Mouse (Mus musculus): ENCODE measurements at regions not wholly inside any gene's neighbourhood (a gene's known extent, or its start where the extent isn't known, plus 50 kb on each side); places are given as distances from the start of the nearest gene placed in this dataset.
A peak's percentile ranks its signal among the peaks of the same experiment; 100 is the strongest.
"Not testable (repeated sequence)": the region's sequence is repeated elsewhere in the genome, so short reads cannot be mapped to it uniquely, and the experiment has no call there.

DNA sequence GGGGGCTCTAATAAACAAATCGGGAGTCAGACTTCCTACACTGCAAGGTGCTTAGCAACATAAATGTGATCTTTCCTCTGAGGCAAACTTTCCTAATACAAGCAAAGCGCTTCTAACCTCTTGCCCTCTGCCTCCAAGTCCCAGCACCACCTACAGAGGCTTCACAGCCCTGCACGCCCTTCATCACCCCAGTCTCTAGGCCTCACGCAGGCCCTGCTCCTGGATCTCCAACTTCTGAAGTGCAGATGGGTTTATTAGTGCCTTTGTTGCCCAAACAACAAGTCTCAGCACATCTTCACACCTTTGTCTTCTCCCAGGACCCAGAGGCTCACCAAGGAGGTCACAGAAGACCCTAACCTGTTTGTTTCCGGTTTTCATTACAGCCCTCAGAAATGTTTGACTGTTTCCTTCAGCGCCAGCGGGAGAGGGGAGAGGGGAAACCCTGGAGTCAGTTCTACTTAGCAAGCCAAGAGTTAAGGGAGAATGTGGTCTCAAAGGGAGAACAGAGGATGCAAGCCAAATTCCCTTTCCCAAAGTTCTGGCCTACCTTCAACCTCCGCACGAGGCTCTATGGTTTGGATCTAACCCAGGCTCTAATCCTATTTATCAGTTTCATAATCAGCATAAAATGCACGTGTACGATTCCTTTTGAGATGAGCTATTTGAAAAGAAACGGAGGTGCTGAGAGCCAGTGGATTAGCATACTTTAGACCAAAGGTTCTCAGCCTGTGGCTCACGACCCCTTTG lies 244.9 kb upstream of the Smim15 start:
- no peaks in the 10 kb centered on the region for H3K27me3 ChIP-seq (replicated peaks; ENCODE audit: low read depth, poor library complexity, severe bottlenecking)
- peaks cover 2% of the 10 kb centered on the region for H3K36me3 ChIP-seq (replicated peaks)
- peak overlapping the region; percentile 44; the same call in 1 of the 2 replicates for H3K27ac ChIP-seq (replicated peaks)
- peak overlapping the region; percentile 4; the same call in 1 of the 2 replicates for H3K4me3 ChIP-seq
- DNase-seq (ENCODE audit: low spot score) = peak; percentile 37
- 16% methylated on average over 13 of the region's 13 CpGs for WGBS
- no peaks in the 10 kb centered on the region for H3K9me3 ChIP-seq
- peaks cover 66% of the 10 kb centered on the region for H3K4me1 ChIP-seq

DNA sequence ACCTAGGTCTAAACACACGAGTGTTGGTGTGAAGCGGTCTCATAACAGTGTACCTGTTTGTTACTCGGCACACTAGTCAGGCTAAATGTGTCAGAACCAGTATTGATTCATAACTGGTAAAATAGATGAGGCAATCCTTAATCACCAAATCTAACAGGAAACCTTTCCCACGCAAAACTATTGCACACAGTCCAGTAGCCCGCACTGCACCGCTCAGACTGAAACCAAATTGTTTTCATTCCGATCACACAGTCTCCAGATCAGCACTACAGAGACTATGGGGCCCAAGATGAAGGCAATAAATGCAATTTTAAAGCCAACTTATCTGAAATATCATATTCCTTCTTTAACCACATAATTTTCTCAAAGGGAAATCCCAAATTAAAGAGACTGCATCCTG lies 246.1 kb upstream of the Smim15 start:
- 72% methylated on average over 7 of the region's 7 CpGs for WGBS
- Histone ChIP-seq H3K36me3 (replicated peaks) (no peaks in the 10 kb centered on the region), H3K27ac (replicated peaks) (no peak overlapping the region), H3K27me3 (replicated peaks; ENCODE audit: low read depth, poor library complexity, severe bottlenecking) (no peaks in the 10 kb centered on the region), H3K4me3 (no peak overlapping the region), H3K9me3 (no peaks in the 10 kb centered on the region), H3K4me1 (peaks cover 78% of the 10 kb centered on the region)
- DNase-seq (ENCODE audit: low spot score) = no peak

DNA sequence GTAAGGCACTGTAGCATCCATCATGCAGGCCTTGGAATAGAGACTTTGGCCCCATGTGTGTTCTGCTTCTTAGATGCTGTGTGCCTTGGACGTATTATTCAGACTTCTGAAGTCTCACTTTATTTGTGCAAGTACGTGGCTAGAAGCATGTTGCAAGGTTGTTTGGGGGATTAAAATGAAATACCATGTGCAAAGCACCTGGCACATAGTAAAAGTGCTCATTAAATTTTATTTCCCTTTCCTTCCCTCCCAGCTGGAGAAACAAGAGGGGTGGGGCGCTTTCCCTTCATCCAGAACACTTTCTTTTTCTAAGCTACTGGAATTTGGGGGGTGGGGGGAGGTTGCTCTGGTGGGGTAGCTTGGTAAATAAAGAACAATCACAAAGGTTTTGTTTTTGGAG lies 248.7 kb upstream of the Smim15 start:
- H3K27me3 ChIP-seq (replicated peaks; ENCODE audit: low read depth, poor library complexity, severe bottlenecking) = no peaks in the 10 kb centered on the region
- DNase-seq (ENCODE audit: low spot score) = no peak
- 87% methylated on average over 3 of the region's 3 CpGs for WGBS
- H3K4me3 ChIP-seq = no peak overlapping the region
- peaks cover 74% of the 10 kb centered on the region for H3K4me1 ChIP-seq
- no peaks in the 10 kb centered on the region for H3K36me3 ChIP-seq (replicated peaks)
- no peaks in the 10 kb centered on the region for H3K9me3 ChIP-seq
- no peak overlapping the region for H3K27ac ChIP-seq (replicated peaks)

DNA sequence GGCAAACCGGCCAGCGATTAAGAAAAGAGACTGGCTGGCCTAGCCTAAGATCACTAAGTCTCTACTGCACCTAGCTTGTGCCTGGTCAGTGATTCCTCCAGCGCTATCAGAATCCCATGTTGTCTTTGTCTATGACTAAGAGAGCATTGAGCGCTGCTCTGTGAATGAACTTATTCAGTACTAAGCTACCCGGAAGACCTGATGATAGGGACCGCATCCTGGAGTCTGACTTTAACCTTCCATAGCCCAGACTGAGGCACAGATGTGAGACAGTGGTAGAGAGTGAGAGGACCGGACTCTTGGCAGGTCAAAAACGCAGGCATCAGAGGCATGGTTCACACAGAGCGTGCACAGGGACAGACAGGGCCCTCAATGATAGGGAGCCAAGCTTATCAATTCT lies 252.5 kb upstream of the Smim15 start:
- Histone ChIP-seq H3K27me3 (replicated peaks; ENCODE audit: low read depth, poor library complexity, severe bottlenecking) (no peaks in the 10 kb centered on the region), H3K36me3 (replicated peaks) (peaks cover 6% of the 10 kb centered on the region; the same call in 1 of the 2 replicates), H3K9me3 (no peaks in the 10 kb centered on the region), H3K27ac (replicated peaks) (no peak overlapping the region), H3K4me1 (peaks cover 41% of the 10 kb centered on the region), H3K4me3 (no peak overlapping the region)
- WGBS = 80% methylated on average over 9 of the region's 9 CpGs
- no peak for DNase-seq (ENCODE audit: low spot score)

DNA sequence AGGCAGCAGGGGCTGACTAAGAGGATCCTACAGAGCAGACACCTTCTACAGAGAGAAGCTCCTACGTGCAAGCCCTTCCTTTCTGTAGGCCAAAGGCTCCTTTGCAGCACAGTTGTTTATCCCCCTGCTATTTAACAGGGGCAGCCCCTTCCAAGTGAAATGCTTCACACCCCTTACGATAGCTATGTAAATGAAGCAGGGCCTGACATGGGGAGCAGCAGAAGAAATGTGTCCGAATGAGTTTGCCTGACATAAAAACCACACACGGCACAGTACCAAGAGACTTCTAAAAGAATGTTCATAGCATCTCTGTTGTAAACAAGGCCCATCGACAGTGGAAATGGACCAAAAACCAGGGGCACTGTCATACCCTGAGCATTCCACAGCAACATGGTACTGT lies 259.3 kb upstream of the Smim15 start:
- peaks cover 6% of the 10 kb centered on the region for H3K4me1 ChIP-seq
- H3K36me3 ChIP-seq (replicated peaks) = peaks cover 9% of the 10 kb centered on the region; the same call in 1 of the 2 replicates
- H3K27me3 ChIP-seq (replicated peaks; ENCODE audit: low read depth, poor library complexity, severe bottlenecking) = no peaks in the 10 kb centered on the region
- H3K4me3 ChIP-seq = no peak overlapping the region
- no peak for DNase-seq (ENCODE audit: low spot score)
- H3K9me3 ChIP-seq = no peaks in the 10 kb centered on the region
- WGBS = 84% methylated on average over 5 of the region's 5 CpGs
- H3K27ac ChIP-seq (replicated peaks) = no peak overlapping the region

DNA sequence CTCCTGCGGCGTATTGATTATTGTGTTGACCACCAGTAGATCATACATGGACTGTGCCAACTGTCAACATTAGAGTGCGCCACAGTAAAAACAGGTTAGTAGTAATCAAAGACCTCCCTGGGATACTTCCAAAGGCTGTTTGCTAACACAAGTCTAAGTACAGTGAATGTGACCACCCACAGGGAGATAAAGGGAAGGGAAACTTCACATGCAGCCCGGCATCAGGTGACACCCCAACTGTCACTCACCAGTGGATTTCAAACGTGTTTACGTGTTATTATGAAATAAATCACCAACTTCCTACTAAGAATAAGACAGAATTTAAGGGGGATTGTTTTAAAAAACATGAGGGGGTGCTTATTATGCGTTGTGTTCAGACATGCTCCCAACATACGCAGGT lies 262.5 kb upstream of the Smim15 start:
- Histone ChIP-seq H3K27ac (replicated peaks) (no peak overlapping the region), H3K36me3 (replicated peaks) (peaks cover 3% of the 10 kb centered on the region; the same call in 1 of the 2 replicates), H3K27me3 (replicated peaks; ENCODE audit: low read depth, poor library complexity, severe bottlenecking) (no peaks in the 10 kb centered on the region), H3K4me1 (peaks cover 4% of the 10 kb centered on the region), H3K9me3 (no peaks in the 10 kb centered on the region), H3K4me3 (no peak overlapping the region)
- WGBS = 92% methylated on average over 8 of the region's 8 CpGs
- DNase-seq (ENCODE audit: low spot score) = no peak

DNA sequence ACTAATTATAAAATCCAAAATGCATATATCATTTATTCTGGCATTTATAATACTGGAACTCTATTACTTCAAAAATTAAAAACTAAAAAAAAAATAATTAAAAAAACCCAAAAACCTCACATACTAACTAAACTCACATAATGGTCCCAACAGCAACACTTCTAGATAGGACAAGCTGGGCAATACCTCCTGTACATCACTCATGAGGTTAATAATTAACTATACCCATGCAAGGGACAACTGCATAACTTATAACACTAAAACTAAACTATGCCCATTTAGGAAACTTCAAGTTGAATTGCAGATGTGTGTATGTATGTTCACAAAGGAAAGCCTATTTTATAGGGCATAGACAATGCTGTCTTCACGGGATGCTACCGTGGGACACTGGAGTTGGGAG lies 263.0 kb upstream of the Smim15 start:
- no peak for DNase-seq (ENCODE audit: low spot score)
- peaks cover 4% of the 10 kb centered on the region for H3K4me1 ChIP-seq
- H3K27ac ChIP-seq (replicated peaks) = no peak overlapping the region
- 94% methylated on average over 2 of the region's 2 CpGs for WGBS
- H3K9me3 ChIP-seq = no peaks in the 10 kb centered on the region
- no peaks in the 10 kb centered on the region for H3K27me3 ChIP-seq (replicated peaks; ENCODE audit: low read depth, poor library complexity, severe bottlenecking)
- no peaks in the 10 kb centered on the region for H3K36me3 ChIP-seq (replicated peaks)
- H3K4me3 ChIP-seq = no peak overlapping the region

DNA sequence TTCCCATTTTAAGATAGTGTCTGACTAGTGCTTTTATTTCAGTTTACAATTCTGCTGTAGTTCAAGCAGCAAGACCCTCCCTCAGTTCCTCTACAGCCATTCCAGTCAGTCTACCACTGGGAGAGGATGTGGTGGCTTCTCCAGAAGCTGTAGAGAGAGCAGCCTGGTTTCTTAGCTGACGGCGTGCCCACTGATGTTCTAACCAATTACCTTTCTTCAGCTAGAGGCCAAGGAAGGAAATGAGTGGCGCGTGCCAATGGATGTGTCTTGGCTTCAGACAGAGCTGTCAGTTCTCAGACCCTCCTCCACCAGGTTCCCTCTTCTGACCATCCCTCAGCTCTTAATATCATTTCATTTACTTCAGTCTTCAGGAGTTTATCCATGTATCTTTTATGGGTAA lies 264.7 kb upstream of the Smim15 start:
- no peaks in the 10 kb centered on the region for H3K9me3 ChIP-seq
- H3K36me3 ChIP-seq (replicated peaks) = peaks cover 9% of the 10 kb centered on the region; the same call in 1 of the 2 replicates
- WGBS = 92% methylated on average over 4 of the region's 4 CpGs
- H3K4me3 ChIP-seq = no peak overlapping the region
- no peak for DNase-seq (ENCODE audit: low spot score)
- peaks cover 4% of the 10 kb centered on the region for H3K4me1 ChIP-seq
- no peaks in the 10 kb centered on the region for H3K27me3 ChIP-seq (replicated peaks; ENCODE audit: low read depth, poor library complexity, severe bottlenecking)
- no peak overlapping the region for H3K27ac ChIP-seq (replicated peaks)

DNA sequence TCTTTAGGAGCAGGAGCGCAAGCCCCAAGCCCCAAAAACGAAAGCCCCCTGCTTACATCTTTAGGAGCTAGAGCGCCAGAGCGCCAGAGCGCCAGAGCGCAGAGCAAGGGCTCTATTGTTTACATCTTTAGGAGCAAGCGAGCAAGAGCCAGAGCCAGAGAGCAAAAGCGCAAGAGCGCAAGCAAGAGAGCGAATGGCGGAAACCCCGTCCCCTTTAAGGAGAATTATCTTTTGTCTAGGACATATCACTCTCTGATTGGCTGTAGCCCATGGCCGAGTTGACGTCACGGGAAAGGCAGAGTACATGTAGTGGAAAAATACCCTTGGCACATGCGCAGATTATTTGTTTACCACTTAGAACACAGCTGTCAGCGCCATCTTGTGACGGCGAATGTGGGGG lies 269.7 kb upstream of the Smim15 start:
- not testable (repeated sequence) for H3K27me3 ChIP-seq (replicated peaks; ENCODE audit: low read depth, poor library complexity, severe bottlenecking); H3K4me1 ChIP-seq; H3K4me3 ChIP-seq; H3K27ac ChIP-seq (replicated peaks); H3K9me3 ChIP-seq; DNase-seq (ENCODE audit: low spot score)
- 96% methylated on average over 19 of the region's 19 CpGs for WGBS
- H3K36me3 ChIP-seq (replicated peaks) = peaks cover 25% of the 10 kb centered on the region

DNA sequence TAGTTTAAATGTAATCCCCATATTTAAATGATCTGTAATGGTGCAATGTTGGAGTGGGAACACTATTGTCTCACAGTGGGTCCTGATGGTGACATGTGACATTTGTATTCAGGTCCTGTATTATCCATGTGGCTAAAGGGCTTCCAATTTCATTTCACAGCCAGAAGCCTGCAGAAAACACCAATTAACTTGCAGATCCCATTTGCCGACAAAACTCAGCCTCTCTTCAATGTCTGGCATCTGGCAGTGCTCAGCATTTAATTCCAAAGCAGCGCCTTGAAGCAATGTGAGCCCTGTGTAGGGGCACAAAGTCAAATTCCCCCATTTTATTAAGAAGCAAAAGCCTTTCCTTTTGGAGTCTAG lies 277.0 kb upstream of the Smim15 start:
- peaks cover 59% of the 10 kb centered on the region for H3K36me3 ChIP-seq (replicated peaks)
- no peak overlapping the region for H3K4me3 ChIP-seq
- peaks cover 15% of the 10 kb centered on the region for H3K4me1 ChIP-seq
- WGBS = 41% methylated on average over 2 of the region's 2 CpGs
- no peak for DNase-seq (ENCODE audit: low spot score)
- no peak overlapping the region for H3K27ac ChIP-seq (replicated peaks)
- no peaks in the 10 kb centered on the region for H3K9me3 ChIP-seq
- no peaks in the 10 kb centered on the region for H3K27me3 ChIP-seq (replicated peaks; ENCODE audit: low read depth, poor library complexity, severe bottlenecking)

DNA sequence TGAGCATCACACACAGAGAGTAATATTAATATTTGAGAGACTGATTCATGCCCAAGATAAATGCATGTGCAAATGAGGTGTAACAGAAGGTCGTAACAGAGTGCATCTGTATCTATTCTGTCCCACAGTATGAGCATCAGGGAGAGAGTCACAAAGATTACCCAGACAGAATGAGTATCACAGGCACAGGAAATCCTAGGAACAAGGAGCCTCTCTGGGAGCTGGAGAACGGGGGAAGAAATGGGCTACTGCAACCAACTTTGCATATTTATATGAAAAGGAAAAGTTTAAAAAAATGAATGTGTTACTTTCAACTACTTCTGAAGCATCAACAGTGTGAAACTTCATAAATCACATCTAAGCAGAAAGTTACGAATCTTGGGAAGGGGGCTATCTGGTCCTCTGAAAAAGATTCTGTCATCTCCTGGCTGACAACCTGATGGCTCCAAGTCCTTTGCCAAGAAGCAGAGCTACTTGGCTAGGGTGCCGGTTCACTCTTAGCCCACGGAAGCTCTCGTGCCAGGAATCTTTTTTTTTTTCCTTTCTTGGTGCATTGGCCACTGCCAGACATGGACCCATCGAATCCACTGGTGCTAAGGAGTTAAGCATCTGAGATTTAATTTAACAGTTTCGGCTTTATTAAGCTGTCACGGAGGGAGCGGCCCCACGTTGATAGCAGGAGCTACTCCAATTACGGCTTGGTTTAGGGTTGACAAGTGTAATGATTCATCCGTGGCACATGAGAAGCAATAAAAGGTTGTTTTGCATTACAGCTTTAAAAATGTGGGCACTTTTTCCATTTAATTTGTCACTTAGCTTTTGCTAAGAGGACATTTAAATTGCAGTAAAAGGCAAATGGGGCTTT lies 277.6 kb upstream of the Smim15 start:
- peaks cover 59% of the 10 kb centered on the region for H3K36me3 ChIP-seq (replicated peaks)
- no peaks in the 10 kb centered on the region for H3K9me3 ChIP-seq
- H3K4me3 ChIP-seq = no peak overlapping the region
- H3K27ac ChIP-seq (replicated peaks) = no peak overlapping the region
- DNase-seq (ENCODE audit: low spot score) = no peak
- WGBS = 78% methylated on average over 13 of the region's 13 CpGs
- peaks cover 15% of the 10 kb centered on the region for H3K4me1 ChIP-seq
- no peaks in the 10 kb centered on the region for H3K27me3 ChIP-seq (replicated peaks; ENCODE audit: low read depth, poor library complexity, severe bottlenecking)

DNA sequence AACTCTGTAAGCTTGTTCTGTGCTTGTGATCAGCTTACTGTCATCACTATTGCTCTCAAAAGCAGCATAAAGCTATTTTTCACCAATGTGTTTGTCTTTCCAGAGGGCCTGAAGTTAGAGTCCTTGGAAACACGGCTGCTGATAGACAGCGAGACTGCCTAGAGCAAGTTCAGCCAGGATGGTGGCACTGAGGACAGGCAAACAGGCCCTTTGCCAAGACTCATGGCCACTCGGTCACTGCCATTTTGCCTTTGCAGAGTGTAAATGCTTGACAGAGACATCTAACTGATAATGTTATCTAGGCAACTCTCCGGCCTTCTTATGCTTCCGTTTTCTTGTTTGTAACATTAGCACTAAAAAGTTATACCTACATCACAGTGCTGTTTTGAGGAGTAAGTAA lies 280.3 kb upstream of the Smim15 start:
- no peaks in the 10 kb centered on the region for H3K9me3 ChIP-seq
- H3K36me3 ChIP-seq (replicated peaks) = peaks cover 42% of the 10 kb centered on the region
- H3K27ac ChIP-seq (replicated peaks) = no peak overlapping the region
- no peak overlapping the region for H3K4me3 ChIP-seq
- H3K4me1 ChIP-seq = peaks cover 21% of the 10 kb centered on the region
- WGBS = 92% methylated on average over 5 of the region's 5 CpGs
- H3K27me3 ChIP-seq (replicated peaks; ENCODE audit: low read depth, poor library complexity, severe bottlenecking) = no peaks in the 10 kb centered on the region
- no peak for DNase-seq (ENCODE audit: low spot score)

DNA sequence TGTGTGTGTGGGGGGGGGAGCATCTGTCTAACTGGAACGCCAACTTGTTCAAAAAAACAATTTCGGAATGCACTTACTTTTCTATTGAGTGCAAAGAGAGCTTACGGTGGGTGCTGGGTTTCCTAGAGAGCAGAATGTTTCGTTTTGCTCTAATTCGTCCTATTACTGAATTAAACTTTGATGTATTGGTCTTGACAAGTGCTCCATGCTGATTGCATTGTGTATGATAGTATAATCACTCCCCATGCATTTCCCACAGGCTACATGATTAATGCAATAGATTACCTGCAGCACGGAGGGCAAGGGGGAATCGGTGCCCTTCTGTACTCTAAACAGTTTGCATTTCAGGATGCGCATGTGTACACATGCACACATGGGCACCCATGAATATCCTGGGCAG lies 283.7 kb upstream of the Smim15 start:
- no peak overlapping the region for H3K4me3 ChIP-seq

More for the DNA sequence above, 283.7 kb upstream of the Smim15 start:
- no peak for DNase-seq (ENCODE audit: low spot score)
- H3K4me1 ChIP-seq = peaks cover 6% of the 10 kb centered on the region; the same call in 1 of the 2 replicates
- WGBS = 73% methylated on average over 8 of the region's 8 CpGs
- peaks cover 30% of the 10 kb centered on the region for H3K36me3 ChIP-seq (replicated peaks)
- H3K27ac ChIP-seq (replicated peaks) = no peak overlapping the region
- H3K9me3 ChIP-seq = no peaks in the 10 kb centered on the region
- no peaks in the 10 kb centered on the region for H3K27me3 ChIP-seq (replicated peaks; ENCODE audit: low read depth, poor library complexity, severe bottlenecking)
